Mouse (Mus musculus) hematopoietic stem cell, adult 5-6 weeks (primary cell): ENCODE results near the gene Esrrg. TPM values are rescaled to one million over a fixed set of nuclear protein-coding genes. Genes with fewer than 3 reads are reported as not detected.

ENCODE experiments used
- ATAC-seq, 2 experiments: fragments of 125-278 bp in 1 of 2; replicated peaks in 1 of 2; 2 replicates each; pipeline ENCODE4 v1.8.0; 2016 to 2017; ENCODE audit warnings: inconsistent platforms in 2 of 2, mild to moderate bottlenecking in 2 of 2, moderate number of reproducible peaks in 2 of 2, low read depth in 1 of 2, moderate TSS enrichment in 1 of 2; ENCODE audit not compliant: low FRiP score in 2 of 2, poor library complexity in 2 of 2, severe bottlenecking in 2 of 2, insufficient read depth in 1 of 2, low TSS enrichment in 1 of 2
- total RNA-seq: library from RNA; stranded (forward); fragments of 172-1452, 232-1000 nt; gene quantifications from 2 replicates; pipeline ENCODE4 v1.2.3, GENCODE M21; 2017

Gene Esrrg
- total RNA-seq, 1 experiment from 2014 or later, result 0.30 TPM

GRCm38 (mm10) chr1:188105516-188105915 is 496.9 kb downstream of the Esrrg start:
- no peak for ATAC-seq

DNA sequence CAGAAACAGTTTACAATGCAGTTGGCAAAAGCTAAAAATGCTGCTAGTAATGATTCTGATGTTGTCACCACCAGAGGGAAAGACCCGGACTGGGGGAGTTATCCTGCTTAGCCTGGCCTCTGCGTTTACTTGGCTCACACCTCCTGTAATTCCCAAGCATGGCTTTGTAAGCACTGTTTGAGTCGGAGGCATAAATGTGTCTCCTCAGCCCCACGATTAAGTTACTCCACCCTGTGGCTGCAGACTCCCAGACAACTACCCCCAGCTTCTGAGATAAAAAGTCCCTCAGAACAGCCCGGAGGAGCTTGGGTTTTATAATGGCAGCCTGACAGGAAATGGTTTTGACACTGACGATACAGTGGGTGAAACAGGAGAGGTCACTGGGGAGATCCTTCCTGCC is 499.4 kb downstream of the Esrrg start:
- ATAC-seq, result no peak

DNA sequence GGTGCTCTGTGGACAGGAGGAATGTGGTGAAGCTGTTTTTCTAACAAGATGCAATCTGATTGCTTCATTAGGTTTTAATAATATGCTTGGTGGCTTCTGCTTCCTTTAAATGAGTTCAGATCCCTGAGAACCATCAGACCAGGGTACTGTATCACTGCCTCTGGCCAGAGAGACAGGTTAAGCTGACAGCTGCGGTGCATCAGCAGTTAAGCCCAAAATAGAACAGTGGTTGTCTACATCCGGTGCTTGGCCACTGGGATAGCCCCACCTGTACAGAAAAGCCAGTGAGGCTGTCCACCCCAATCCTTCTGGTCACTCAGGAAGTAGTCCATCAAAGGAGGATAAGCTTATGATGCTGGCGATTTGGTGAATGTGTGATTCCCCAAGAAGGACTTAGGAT is 503.0 kb downstream of the Esrrg start:
- no peak for ATAC-seq

DNA sequence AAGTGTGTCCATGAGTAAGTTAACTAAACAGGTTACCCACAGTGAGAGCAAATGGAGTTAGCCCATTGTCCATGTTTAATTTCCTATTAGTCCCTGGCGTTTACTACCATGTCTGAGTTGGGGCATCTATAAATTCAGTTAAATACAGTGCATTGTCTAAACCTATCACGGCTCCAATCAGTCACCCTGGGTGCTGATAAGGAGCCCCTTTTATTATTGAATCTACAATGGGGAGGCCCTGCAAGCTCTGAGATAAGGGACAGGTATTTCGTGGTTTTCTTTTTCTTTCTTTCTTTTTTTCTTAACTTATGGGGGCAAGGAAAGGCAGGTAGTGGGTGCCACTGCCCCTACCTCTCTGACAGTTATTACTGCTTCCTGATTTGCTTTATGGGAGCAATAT is 504.6 kb downstream of the Esrrg start:
- ATAC-seq, result no peak

GRCm38 (mm10) chr1:188118125-188118524 is 509.5 kb downstream of the Esrrg start:
- no peak for ATAC-seq

DNA sequence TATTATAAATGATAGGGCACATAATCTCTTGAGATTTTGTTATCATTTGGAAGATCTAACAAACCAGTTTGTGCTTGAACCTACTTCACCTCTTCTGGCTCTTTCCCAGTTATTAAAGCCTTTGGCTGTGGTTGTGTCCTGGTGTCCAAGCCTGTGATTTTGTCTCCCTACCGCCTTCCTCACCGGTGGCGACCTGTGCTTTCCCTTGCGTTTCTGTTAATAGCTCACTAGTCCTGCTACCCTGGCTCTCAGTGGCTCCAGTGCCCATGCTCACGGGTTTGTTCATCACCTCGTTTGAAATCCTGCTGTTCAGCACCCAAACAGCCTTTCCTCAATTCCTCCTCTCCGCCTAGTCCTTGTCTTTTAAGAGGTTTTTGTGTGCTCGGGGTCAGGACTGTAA is 511.2 kb downstream of the Esrrg start:
- ATAC-seq, result no peak

GRCm38 (mm10) chr1:188125521-188126021 is 517.0 kb downstream of the Esrrg start:
- no peak for ATAC-seq

- ATAC-seq, result no peak
Observed at GRCm38 (mm10) chr1:188136126-188136525, 527.5 kb downstream of the Esrrg start.

- no peak for ATAC-seq
Observed at GRCm38 (mm10) chr1:188139473-188139872, 530.9 kb downstream of the Esrrg start.

DNA sequence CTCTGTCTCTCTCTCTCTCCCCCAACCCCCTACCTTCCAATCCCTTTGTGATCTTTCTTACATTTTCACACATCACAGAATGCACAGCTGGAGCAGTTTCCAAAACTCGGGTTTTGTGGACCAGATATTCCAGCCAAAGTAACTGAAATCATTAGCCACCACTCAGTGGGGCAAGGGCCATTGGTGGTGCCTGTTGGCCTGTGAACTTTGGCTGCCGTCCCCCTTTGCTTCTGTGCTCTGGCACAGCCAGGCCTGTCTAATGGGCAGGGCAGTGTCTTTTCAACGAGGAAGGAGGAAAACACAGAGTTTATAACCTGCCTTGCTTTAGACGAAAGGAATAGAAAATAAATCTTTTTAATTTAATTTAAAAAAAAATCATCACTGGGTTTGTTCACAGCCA is 531.6 kb downstream of the Esrrg start:
- no peak for ATAC-seq

GRCm38 (mm10) chr1:188147381-188148156 is 539.0 kb downstream of the Esrrg start:
- ATAC-seq, result no peak

GRCm38 (mm10) chr1:188151066-188151465 is 542.5 kb downstream of the Esrrg start:
- ATAC-seq, result no peak

- no peak for ATAC-seq
Observed at GRCm38 (mm10) chr1:188152011-188152410, 543.4 kb downstream of the Esrrg start.

DNA sequence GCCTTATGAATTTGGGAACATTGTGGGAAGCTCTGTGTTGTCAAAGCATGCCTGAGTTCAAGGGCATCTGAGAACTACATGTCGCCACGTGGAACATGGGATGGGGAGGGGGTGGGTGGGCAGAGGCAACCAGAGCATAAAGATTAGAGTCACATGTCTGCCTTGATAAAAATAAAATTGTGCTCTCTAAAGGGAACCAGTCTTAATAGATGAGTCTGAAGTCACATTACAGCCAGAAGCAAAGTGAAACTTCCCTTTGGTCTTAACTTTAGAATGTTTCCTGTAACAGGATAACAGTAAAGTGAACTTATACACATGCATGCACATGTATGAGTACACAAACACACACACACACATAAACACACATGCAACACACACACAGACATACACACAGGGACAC is 545.1 kb downstream of the Esrrg start:
- no peak for ATAC-seq

GRCm38 (mm10) chr1:188154466-188155110 is 546.0 kb downstream of the Esrrg start:
- no peak for ATAC-seq

GRCm38 (mm10) chr1:188155135-188155779 is 546.7 kb downstream of the Esrrg start:
- no peak for ATAC-seq

DNA sequence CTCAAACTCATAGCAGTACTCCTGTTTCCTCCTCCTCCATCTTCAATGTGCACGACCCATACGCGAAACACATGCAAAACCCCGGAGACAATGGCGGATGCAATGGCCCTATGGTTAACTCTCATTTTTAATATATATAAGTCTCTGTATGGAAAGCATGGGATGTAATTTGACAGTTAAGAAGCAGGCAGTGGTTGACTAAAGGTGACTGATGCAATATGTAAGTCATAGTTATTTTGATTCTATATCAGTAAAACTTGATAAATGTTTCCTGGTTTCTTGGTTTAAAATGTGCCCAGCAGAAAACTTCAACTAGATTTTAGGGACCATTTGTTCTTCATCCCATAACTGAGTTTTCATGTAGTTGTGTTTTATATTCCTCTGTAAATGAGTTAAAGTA is 547.9 kb downstream of the Esrrg start:
- no peak for ATAC-seq

DNA sequence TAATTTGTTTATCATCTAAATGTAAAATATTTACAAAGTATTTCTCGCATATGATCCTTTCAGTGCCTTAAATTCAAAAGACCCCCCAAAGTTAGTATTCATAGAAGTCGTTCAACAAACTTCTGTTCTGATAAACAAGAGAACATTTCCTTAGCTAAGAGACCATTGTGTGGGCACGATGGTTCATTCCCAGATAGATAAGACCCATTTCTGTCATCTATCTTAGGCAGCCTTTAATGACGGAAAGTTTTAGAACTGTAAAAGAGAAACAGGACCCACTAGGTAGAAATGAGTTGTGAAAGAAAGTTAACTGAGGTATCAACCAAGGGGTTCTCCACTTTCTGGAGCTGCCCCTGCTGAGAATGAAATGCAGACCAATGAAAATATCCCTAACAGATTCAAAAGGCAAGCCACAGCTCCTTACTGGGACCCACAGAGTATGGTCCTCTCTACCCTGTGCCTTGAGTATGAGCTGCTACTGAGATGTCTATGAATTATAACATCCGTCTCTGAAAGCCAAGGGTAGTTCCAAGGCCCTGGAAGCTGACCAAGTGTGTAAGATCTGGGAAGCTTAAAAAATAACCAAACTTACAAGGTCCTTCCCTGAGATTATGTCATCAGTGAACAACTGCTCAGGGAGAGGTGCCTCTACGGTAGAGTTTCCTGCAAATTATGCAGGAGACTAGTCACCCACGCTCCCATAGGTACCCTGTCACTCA is 548.8 kb downstream of the Esrrg start:
- ATAC-seq, result no peak
